Mouse (Mus musculus): Measurements from ENCODE around the gene Spry1. TPM values are rescaled to one million over a fixed set of nuclear protein-coding genes. Genes with fewer than 3 reads are reported as not detected.
A peak's percentile ranks its signal among the peaks of the same experiment; 100 is the strongest.

Spry1 gene
- total and polyA plus RNA-seq, 3 experiments: not detected

DNA sequence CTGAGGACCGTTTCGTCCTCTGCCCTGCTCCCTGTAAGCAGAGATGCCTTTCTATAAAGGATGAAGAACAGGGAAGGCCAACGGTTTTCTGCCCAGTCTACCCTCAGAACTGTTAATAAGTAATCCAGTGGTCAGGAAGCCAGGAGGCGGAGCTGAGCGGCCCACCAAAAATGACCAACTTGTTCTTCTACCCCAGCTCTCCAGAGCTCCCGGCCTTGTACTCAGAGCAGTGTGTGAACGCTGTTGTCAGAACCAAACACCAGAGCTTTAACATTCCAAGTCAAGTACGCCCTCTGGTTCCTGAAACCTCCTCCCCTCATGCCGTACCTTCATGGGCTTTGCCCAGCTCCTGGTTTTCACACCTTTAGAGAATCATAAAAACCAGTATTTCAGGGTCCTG lies 12.8 kb downstream of the Spry1 start:
- no peaks in the 10 kb centered on the region for H3K9me3 ChIP-seq (replicated peaks; ENCODE audit: low read length)
- no peak overlapping the region for H3K4me2 ChIP-seq (ENCODE audit: insufficient read depth, low read depth, poor library complexity, severe bottlenecking)
- no peak for DNase-seq (ENCODE audit: extremely low read depth)
- no peak overlapping the region for H3K27ac ChIP-seq (ENCODE audit: insufficient read depth, low read depth)
- H3K79me2 ChIP-seq (replicated peaks; ENCODE audit: control insufficient read depth, extremely low read depth, insufficient read depth, poor library complexity, severe bottlenecking): no peaks in the 10 kb centered on the region
- no peaks in the 10 kb centered on the region for H3K27me3 ChIP-seq (replicated peaks)
- no peaks in the 10 kb centered on the region for H3K36me3 ChIP-seq (replicated peaks in 1 of 2; ENCODE audit: control insufficient read depth in 1 of 2, insufficient read depth in 1 of 2, low read length in 1 of 2)
- TF ChIP-seq JUN (IDR thresholded peaks at IDR 0.05; ENCODE audit: insufficient read depth, low read depth, low read length) (no peak), SMC3 (IDR thresholded peaks at IDR 0.05; ENCODE audit: low read depth, low read length) (no peak), HCFC1 (IDR thresholded peaks at IDR 0.05; ENCODE audit: low read depth, low read length) (no peak), ETS1 (conservative IDR thresholded peaks at IDR 0.05; ENCODE audit: low read depth, low read length) (no peak), ZMIZ1 (IDR thresholded peaks at IDR 0.05; ENCODE audit: low read depth, low read length) (no peak), KAT2A (IDR thresholded peaks at IDR 0.05; ENCODE audit: insufficient replicate concordance, low read length) (no peak), UBTF (IDR thresholded peaks at IDR 0.05; ENCODE audit: low read depth, low read length) (no peak), MXI1 (IDR thresholded peaks at IDR 0.05; ENCODE audit: low read depth, low read length) (no peak), NELFE (IDR thresholded peaks at IDR 0.05; ENCODE audit: low read depth, low read length) (no peak), USF1 (IDR thresholded peaks at IDR 0.05; ENCODE audit: low read depth, low read length) (no peak), MAX (IDR thresholded peaks at IDR 0.05; ENCODE audit: low read length) (no peak), GABPA (IDR thresholded peaks at IDR 0.05; ENCODE audit: insufficient replicate concordance, low read depth, low read length) (no peak), TCF12 (IDR thresholded peaks at IDR 0.05; ENCODE audit: low read depth, low read length) (no peak), USF2 (conservative IDR thresholded peaks at IDR 0.05; ENCODE audit: low read depth, low read length) (no peak), ZKSCAN1 (IDR thresholded peaks at IDR 0.05; ENCODE audit: borderline replicate concordance, low read depth, low read length) (no peak), POLR2A (IDR thresholded peaks at IDR 0.05; ENCODE audit: low read depth, low read length) (no peak), SIN3A (IDR thresholded peaks at IDR 0.05; ENCODE audit: low read length) (no peak), MAFK (IDR thresholded peaks at IDR 0.05; ENCODE audit: insufficient replicate concordance, low read length) (no peak), IRF4 (IDR thresholded peaks at IDR 0.05; ENCODE audit: low read depth, low read length) (no peak)
- no peak overlapping the region for H3K4me3 ChIP-seq (replicated peaks in 1 of 3; ENCODE audit: low read depth in 2 of 3, low read length in 2 of 3, poor library complexity in 1 of 3)
- H3K4me1 ChIP-seq (ENCODE audit: control insufficient read depth in 1 of 2, insufficient read depth in 2 of 2): peaks cover 16 to 26% of the 10 kb centered on the region in 2 experiments
- H3K9ac ChIP-seq (ENCODE audit: insufficient read depth, low read depth): no peak overlapping the region
- in situ Hi-C loops (cut with MboI; ENCODE audit: low pct_ligation_motif_present, low pct_unique_long_range_greater_than_20kb, low sequenced_read_pairs): no loop called here
- dilution Hi-C loops (cut with MboI; ENCODE audit: extremely low pct_ligation_motif_present, extremely low pct_unique_long_range_greater_than_20kb, low sequenced_read_pairs): no loop called here

DNA sequence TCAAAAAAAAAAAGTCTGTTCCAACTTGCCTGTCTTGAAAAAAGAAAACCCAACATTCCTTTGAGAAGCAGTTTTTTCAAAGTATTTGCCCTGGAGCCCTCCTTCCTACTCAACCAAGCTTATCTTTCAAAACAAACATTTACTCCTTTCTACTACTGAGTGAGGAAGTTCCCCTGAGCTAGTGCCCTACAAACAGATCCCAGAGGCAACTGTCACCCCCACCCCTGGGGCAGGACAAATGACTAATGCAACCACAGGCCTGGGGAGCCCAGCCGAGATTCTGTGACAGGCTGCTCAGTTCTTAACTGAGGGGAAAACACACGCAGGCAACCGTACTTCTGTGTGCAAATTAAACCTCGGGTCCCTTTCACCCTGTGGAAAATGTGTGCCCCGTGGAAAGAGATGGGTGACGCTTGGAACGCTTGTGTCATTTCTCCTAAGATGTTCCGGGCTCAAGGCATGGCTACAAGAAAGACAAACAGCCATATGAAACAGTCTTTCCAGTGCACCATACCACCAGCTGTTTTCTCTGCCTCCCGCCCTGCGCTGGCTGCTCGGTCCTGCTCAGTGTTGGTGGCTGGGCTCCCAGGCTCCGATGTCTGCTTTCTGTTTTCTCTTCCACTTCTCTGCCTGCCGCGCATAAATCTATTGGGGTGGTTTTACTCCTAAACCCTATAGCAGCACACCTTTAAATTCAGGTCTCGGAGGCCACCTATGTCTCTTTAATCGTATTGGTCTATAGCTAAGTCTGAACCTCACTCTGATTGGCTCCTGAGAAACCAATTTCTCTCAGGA lies 14.4 kb downstream of the Spry1 start:
- TF ChIP-seq MXI1 (IDR thresholded peaks at IDR 0.05; ENCODE audit: low read depth, low read length) (no peak; the same call in 1 of the 2 replicates), MAZ (IDR thresholded peaks at IDR 0.05; ENCODE audit: low read depth, low read length) (peak; percentile 53; the same call in 1 of the 2 replicates), GABPA (IDR thresholded peaks at IDR 0.05; ENCODE audit: insufficient replicate concordance, low read depth, low read length) (no peak), TCF12 (IDR thresholded peaks at IDR 0.05; ENCODE audit: low read depth, low read length) (peak; percentile 46; the same call in 1 of the 2 replicates), ZNF384 (IDR thresholded peaks at IDR 0.05; ENCODE audit: low read depth, low read length) (peak; percentile 15; the same call in 1 of the 2 replicates), MEF2A (IDR thresholded peaks at IDR 0.05; ENCODE audit: borderline replicate concordance, low read depth, low read length) (peak; percentile 55; the same call in 1 of the 2 replicates), EP300 (IDR thresholded peaks at IDR 0.05; ENCODE audit: low read length) (peak; percentile 65; the same call in 1 of the 2 replicates), BHLHE40 (IDR thresholded peaks at IDR 0.05; ENCODE audit: low read depth, low read length) (peak; percentile 46; the same call in 1 of the 2 replicates), IRF4 (IDR thresholded peaks at IDR 0.05; ENCODE audit: low read depth, low read length) (peak; percentile 79), SIN3A (IDR thresholded peaks at IDR 0.05; ENCODE audit: low read length) (peak; percentile 38; the same call in 1 of the 2 replicates), KAT2A (IDR thresholded peaks at IDR 0.05; ENCODE audit: insufficient replicate concordance, low read length) (no peak), MAFK (IDR thresholded peaks at IDR 0.05; ENCODE audit: insufficient replicate concordance, low read length) (peak; percentile 9; the same call in 1 of the 2 replicates), ETS1 (conservative IDR thresholded peaks at IDR 0.05; ENCODE audit: low read depth, low read length) (peak; percentile 82)
- Histone ChIP-seq H3K4me3 (replicated peaks in 1 of 3; ENCODE audit: low read depth in 2 of 3, low read length in 2 of 3, poor library complexity in 1 of 3) (peak overlapping the region; percentile 38 to 49 (median 39)), H3K36me3 (replicated peaks in 1 of 2; ENCODE audit: control insufficient read depth in 1 of 2, insufficient read depth in 1 of 2, low read length in 1 of 2) (no peaks in the 10 kb centered on the region), H3K79me2 (replicated peaks; ENCODE audit: control insufficient read depth, extremely low read depth, insufficient read depth, poor library complexity, severe bottlenecking) (no peaks in the 10 kb centered on the region), H3K4me1 (ENCODE audit: control insufficient read depth in 1 of 2, insufficient read depth in 2 of 2) (peaks cover 16 to 26% of the 10 kb centered on the region in 2 experiments), H3K27me3 (replicated peaks) (no peaks in the 10 kb centered on the region), H3K4me2 (ENCODE audit: insufficient read depth, low read depth, poor library complexity, severe bottlenecking) (peak overlapping the region; percentile 92), H3K9me3 (replicated peaks; ENCODE audit: low read length) (no peaks in the 10 kb centered on the region), H3K9ac (ENCODE audit: insufficient read depth, low read depth) (peak overlapping the region; percentile 10; the same call in 1 of the 2 replicates), H3K27ac (ENCODE audit: insufficient read depth, low read depth) (peak overlapping the region; percentile 49; the same call in 1 of the 2 replicates)
- DNase-seq (ENCODE audit: extremely low read depth): peak; percentile 74
- in situ Hi-C loops (cut with MboI; ENCODE audit: low pct_ligation_motif_present, low pct_unique_long_range_greater_than_20kb, low sequenced_read_pairs): no loop called here
- dilution Hi-C loops (cut with MboI; ENCODE audit: extremely low pct_ligation_motif_present, extremely low pct_unique_long_range_greater_than_20kb, low sequenced_read_pairs): no loop called here

Measured in CH12.LX (cell line).